Mouse (Mus musculus) G1E (cell line): ENCODE measurements around the gene Tcp11. TPM values are rescaled to one million over a fixed set of nuclear protein-coding genes. Genes with fewer than 3 reads are reported as not detected.

Source experiments
- ATAC-seq: 2 replicates; pipeline ENCODE4 v1.8.0; 2016; ENCODE audit warnings: mild to moderate bottlenecking; ENCODE audit not compliant: insufficient number of reproducible peaks, poor library complexity, low FRiP score, severe bottlenecking; ENCODE audit errors: extremely low read depth
- DNase-seq: peaks from one replicate; pipeline ENCODE4 v3.0.0; 2012; ENCODE audit warnings: low spot score
- H3K27me3 ChIP-seq: 2 replicates; pipeline ENCODE4 v1.6.1; 2012; ENCODE audit warnings: mild to moderate bottlenecking, low read length, inconsistent platforms; ENCODE audit not compliant: insufficient read depth
- H3K36me3 ChIP-seq: replicated peaks from 2 replicates; pipeline ENCODE3; 2012; ENCODE audit warnings: mild to moderate bottlenecking, inconsistent platforms
- H3K4me1 ChIP-seq: 2 replicates; pipeline ENCODE4 v1.6.1; 2012; ENCODE audit warnings: low read depth, low read length, inconsistent platforms, mixed read lengths; ENCODE audit not compliant: insufficient read depth
- H3K4me3 ChIP-seq: 2 replicates; pipeline ENCODE4 v1.5.1; 2012; ENCODE audit warnings: low read depth, mild to moderate bottlenecking, inconsistent platforms, low read length, moderate library complexity, mixed read lengths
- H3K9me3 ChIP-seq: replicated peaks from 2 replicates; pipeline ENCODE4 v1.6.1; 2012; ENCODE audit warnings: inconsistent platforms
- CTCF ChIP-seq: IDR thresholded peaks from 2 replicates; pipeline ENCODE4 v1.5.1; 2012; ENCODE audit warnings: low read depth, low read length, inconsistent platforms, mixed read lengths
- GATA1 ChIP-seq: IDR thresholded peaks from 2 replicates; pipeline ENCODE4 v1.6.1; 2012; ENCODE audit warnings: borderline replicate concordance, low read length, inconsistent platforms, mixed read lengths
- GATA2 ChIP-seq: IDR thresholded peaks from 2 replicates; pipeline ENCODE4 v1.6.1; 2012; ENCODE audit warnings: low read depth, low read length, inconsistent platforms, borderline replicate concordance
- POLR2AphosphoS5 ChIP-seq: IDR thresholded peaks from 2 replicates; pipeline ENCODE4 v1.6.1; 2012; ENCODE audit warnings: low read depth, low read length, inconsistent platforms; ENCODE audit not compliant: insufficient replicate concordance
- TAL1 ChIP-seq: conservative IDR thresholded peaks from 2 replicates; pipeline ENCODE4 v1.6.1; 2012; ENCODE audit warnings: low read depth, low read length, inconsistent platforms, mixed read lengths
- polyA plus RNA-seq: library from polyadenylated mRNA; stranded (reverse); fragments of >175 nt; gene quantifications from 2 replicates; pipeline ENCODE4 v1.2.3, GENCODE M21; 2012
- total RNA-seq, 2 experiments: library from RNA; stranded (forward) in 1 of 2; stranded (reverse) in 1 of 2; fragments of 200-1000 nt in 1 of 2; fragments of >200 nt in 1 of 2; fragmentation: Nextera tagmentation in 1 of 2; gene quantifications; 2 replicates each; pipeline ENCODE4 v1.2.3; 2014 to 2017

The Tcp11 gene
- total and polyA plus RNA-seq, 3 experiments, result not detected

DNA sequence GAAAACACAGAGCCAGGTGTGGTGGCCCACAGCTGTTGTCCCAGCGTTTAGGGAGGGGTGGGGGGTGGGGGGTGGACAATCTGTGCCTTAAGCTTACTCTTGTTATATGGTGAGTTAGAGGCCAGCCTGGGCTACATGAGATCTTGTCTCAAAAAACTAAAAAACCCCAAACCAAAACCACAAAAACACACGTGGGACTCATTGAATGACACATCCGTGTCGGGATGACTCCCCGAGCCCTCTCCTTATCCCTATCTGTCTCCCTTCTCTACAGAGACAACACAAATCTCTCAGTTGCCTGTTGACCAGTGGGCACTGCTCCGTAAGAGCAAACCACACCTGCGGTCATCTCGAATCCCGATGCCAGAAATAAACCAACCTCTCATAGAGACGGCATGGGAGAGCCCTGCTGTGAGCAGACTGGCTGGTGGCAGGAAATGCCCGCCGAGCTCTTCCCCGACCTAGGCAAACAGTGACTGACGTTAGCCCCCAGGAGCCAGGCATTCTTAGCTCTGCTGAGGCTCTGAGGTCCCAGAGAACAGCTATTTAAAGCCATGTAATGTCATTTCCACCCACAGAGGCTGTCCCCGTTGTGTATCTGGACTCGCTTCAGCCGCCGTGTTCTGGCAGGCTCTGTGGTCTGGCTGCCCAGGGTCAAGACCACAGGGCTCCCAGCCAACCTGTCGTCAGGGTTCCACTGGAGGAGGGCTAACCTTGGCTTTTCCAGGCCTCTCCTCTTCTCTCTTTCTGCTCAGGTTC is 37.2 kb upstream of the Tcp11 start:
- DNase-seq (no peak), ATAC-seq (no peak)
- H3K9me3 ChIP-seq, result no peaks in the 10 kb centered on the region
- H3K36me3 ChIP-seq, result no peaks in the 10 kb centered on the region
- no peaks in the 10 kb centered on the region for H3K4me1 ChIP-seq
- no peak for TF ChIP-seq POLR2AphosphoS5
- TF ChIP-seq CTCF, result no peak
- no peak for TF ChIP-seq TAL1
- TF ChIP-seq GATA2, result no peak
- TF ChIP-seq GATA1, result no peak
- peaks cover 8% of the 10 kb centered on the region; the same call in 1 of the 2 replicates for H3K27me3 ChIP-seq
- H3K4me3 ChIP-seq, result no peak overlapping the region

- no peak for ATAC-seq
- Histone ChIP-seq H3K9me3 (0 out of 2 replicates have a peak, but pooled peaks cover 4% of the 10 kb centered on the region), H3K4me1 (no peaks in the 10 kb centered on the region), H3K27me3 (peaks cover 11% of the 10 kb centered on the region; the same call in 1 of the 2 replicates), H3K4me3 (no peak overlapping the region), H3K36me3 (no peaks in the 10 kb centered on the region)
- no peak for TF ChIP-seq GATA1
- no peak for DNase-seq
Observed at GRCm38 (mm10) chr17:28116335-28116734, 35.9 kb upstream of the Tcp11 start.

- Histone ChIP-seq H3K9me3 (0 out of 2 replicates have a peak, but pooled peaks cover 4% of the 10 kb centered on the region), H3K27me3 (peaks cover 15% of the 10 kb centered on the region; the same call in 1 of the 2 replicates), H3K36me3 (no peaks in the 10 kb centered on the region), H3K4me3 (no peak overlapping the region), H3K4me1 (no peaks in the 10 kb centered on the region)
- ATAC-seq (no peak), DNase-seq (no peak)
- TF ChIP-seq POLR2AphosphoS5 (no peak), TAL1 (no peak), GATA1 (no peak), CTCF (no peak), GATA2 (no peak)
Observed at GRCm38 (mm10) chr17:28112266-28112665, 31.8 kb upstream of the Tcp11 start.

DNA sequence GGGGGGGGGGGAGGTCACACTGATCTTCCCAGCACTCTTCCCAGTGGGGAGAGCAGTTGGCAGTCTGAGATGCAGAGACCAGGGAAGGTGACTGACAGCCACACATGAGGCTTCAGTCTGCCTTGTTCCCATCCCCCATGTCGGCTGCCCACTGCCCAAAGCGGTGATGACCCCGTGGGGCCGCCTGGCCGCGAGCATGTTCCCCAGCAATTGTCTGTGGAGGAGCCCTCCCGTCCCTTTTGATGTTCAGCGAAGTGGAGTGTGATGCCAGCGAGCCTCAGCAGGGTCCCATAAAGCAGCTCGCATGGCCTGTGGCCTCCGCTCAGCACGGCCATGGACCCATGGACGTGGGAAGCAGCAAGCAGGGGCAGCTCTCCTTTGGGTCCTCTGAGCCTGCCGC is 26.8 kb upstream of the Tcp11 start:
- no peak for ATAC-seq
- H3K4me1 ChIP-seq, result no peaks in the 10 kb centered on the region; the same call in 1 of the 2 replicates
- no peak overlapping the region for H3K4me3 ChIP-seq
- no peaks in the 10 kb centered on the region for H3K36me3 ChIP-seq
- H3K27me3 ChIP-seq, result peaks cover 14% of the 10 kb centered on the region; the same call in 1 of the 2 replicates
- H3K9me3 ChIP-seq, result 0 out of 2 replicates have a peak, but pooled peaks cover 1% of the 10 kb centered on the region
- no peak for DNase-seq
- TF ChIP-seq GATA1 (no peak), POLR2AphosphoS5 (no peak), GATA2 (no peak), CTCF (no peak), TAL1 (no peak)

GRCm38 (mm10) chr17:28106352-28106751 is 25.9 kb upstream of the Tcp11 start:
- Histone ChIP-seq H3K4me3 (no peak overlapping the region), H3K4me1 (no peaks in the 10 kb centered on the region; the same call in 1 of the 2 replicates), H3K36me3 (no peaks in the 10 kb centered on the region), H3K9me3 (no peaks in the 10 kb centered on the region), H3K27me3 (peaks cover 13% of the 10 kb centered on the region; the same call in 1 of the 2 replicates)
- TF ChIP-seq CTCF (peak; percentile 40; the same call in 1 of the 2 replicates), GATA2 (no peak)
- no peak for ATAC-seq
- DNase-seq, result no peak

DNA sequence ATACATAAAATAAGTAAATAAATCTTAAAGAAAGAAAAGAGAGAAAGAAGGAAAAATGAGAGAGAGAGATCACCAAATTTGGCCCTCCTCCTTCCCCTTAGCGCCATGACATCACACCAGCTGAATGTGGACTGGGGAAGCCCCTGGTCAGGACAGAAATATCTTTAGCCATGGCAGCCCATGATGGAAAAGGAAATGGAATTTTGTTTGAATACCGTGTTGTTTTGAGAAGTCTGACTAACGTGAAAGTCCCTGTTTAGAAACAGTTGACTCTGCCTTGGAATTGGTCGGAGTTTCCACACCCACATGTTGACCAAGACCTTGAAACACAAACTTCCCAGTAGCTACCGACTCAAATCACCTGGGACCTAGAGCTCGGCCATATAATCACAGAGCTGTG is 24.0 kb upstream of the Tcp11 start:
- H3K4me3 ChIP-seq, result no peak overlapping the region
- no peaks in the 10 kb centered on the region; the same call in 1 of the 2 replicates for H3K4me1 ChIP-seq
- H3K36me3 ChIP-seq, result no peaks in the 10 kb centered on the region
- peaks cover 3% of the 10 kb centered on the region; the same call in 1 of the 2 replicates for H3K9me3 ChIP-seq
- ATAC-seq (no peak), DNase-seq (no peak)
- peaks cover 13% of the 10 kb centered on the region; the same call in 1 of the 2 replicates for H3K27me3 ChIP-seq
- TF ChIP-seq GATA2, result no peak
- no peak for TF ChIP-seq CTCF
- TF ChIP-seq POLR2AphosphoS5, result no peak
- TF ChIP-seq TAL1, result no peak
- no peak for TF ChIP-seq GATA1

- Histone ChIP-seq H3K9me3 (peaks cover 3% of the 10 kb centered on the region; the same call in 1 of the 2 replicates), H3K4me3 (no peak overlapping the region), H3K36me3 (no peaks in the 10 kb centered on the region), H3K27me3 (peaks cover 9% of the 10 kb centered on the region; the same call in 1 of the 2 replicates), H3K4me1 (no peaks in the 10 kb centered on the region; the same call in 1 of the 2 replicates)
- no peak for ATAC-seq
- no peak for DNase-seq
- TF ChIP-seq CTCF, result no peak
- no peak for TF ChIP-seq TAL1
- TF ChIP-seq POLR2AphosphoS5, result no peak
- no peak for TF ChIP-seq GATA2
- TF ChIP-seq GATA1, result no peak
Observed at GRCm38 (mm10) chr17:28101902-28102319, 21.5 kb upstream of the Tcp11 start.
